ENCODE assay signal across 8 mouse cellular contexts in genomic region chr9:16502673-16503343, GRCm38 (mm10). TPM values are rescaled to one million over a fixed set of nuclear protein-coding genes. Genes with fewer than 3 reads are reported as not detected.
A peak's percentile ranks its signal among the peaks of the same experiment; 100 is the strongest.
DNase-seq lines count a peak whose midpoint lies in the region; ATAC-seq and TF ChIP-seq lines count a peak whose summit lies in the region.

No protein-coding gene starts in this region.

- peak overlapping the region; percentile 88 for H3K4me2 ChIP-seq in heart, embryonic 12.5 days
- peak overlapping the region; percentile 85 for H3K4me2 ChIP-seq in forebrain, embryonic 16.5 days (ENCODE audit: low read length)
- H3K4me2 ChIP-seq in limb, embryonic 12.5 days, result peak overlapping the region; percentile 85

- TF ChIP-seq POLR2A in heart, adult 2 months (IDR thresholded peaks at IDR 0.05; ENCODE audit: insufficient read depth, low read depth, low read length), result no peak

- intact Hi-C loops in heart, adult 2 months (cut with DNase I), result loop anchor here (10.0 kb wide), 1 partner anchor 578 kb away; no protein-coding TSS in a partner anchor

- no peak for TF ChIP-seq CTCF in heart, adult 2 months (IDR thresholded peaks at IDR 0.05)

- peaks cover 20% of the 10 kb centered on the region for H3K27me3 ChIP-seq in heart, embryonic 12.5 days (replicated peaks)
- H3K27me3 ChIP-seq in heart, adult 2 months (ENCODE audit: control insufficient read depth, insufficient read depth, low read length), result peaks cover 7% of the 10 kb centered on the region
- H3K27me3 ChIP-seq in forebrain, embryonic 16.5 days (replicated peaks; ENCODE audit: control insufficient read depth, insufficient read depth, low read length), result 0 out of 2 replicates have a peak, but pooled peaks cover 2% of the 10 kb centered on the region
- H3K27me3 ChIP-seq in limb, embryonic 12.5 days, result peaks cover 8% of the 10 kb centered on the region; the same call in 1 of the 2 replicates

- H3K36me3 ChIP-seq in heart, embryonic 12.5 days, result no peaks in the 10 kb centered on the region
- no peaks in the 10 kb centered on the region for H3K36me3 ChIP-seq in heart, adult 2 months (ENCODE audit: control insufficient read depth, insufficient read depth, low read length)
- H3K36me3 ChIP-seq in forebrain, embryonic 16.5 days (ENCODE audit: control insufficient read depth, insufficient read depth), result no peaks in the 10 kb centered on the region
- no peaks in the 10 kb centered on the region for H3K36me3 ChIP-seq in limb, embryonic 12.5 days

- TF ChIP-seq EP300 in heart, adult 2 months (IDR thresholded peaks at IDR 0.05; ENCODE audit: insufficient read depth, low read depth, low read length), result no peak

- DNase-seq in heart, adult 2 months, result no peak
- DNase-seq in ZHBTc4 (ENCODE audit: low read depth, low spot score), result peak; percentile 46
- peak; percentile 10 to 39 for DNase-seq in right cerebral cortex, postnatal 36 days (ENCODE audit: low spot score in 2 of 2)

- H3K27ac ChIP-seq in heart, embryonic 12.5 days (ENCODE audit: poor library complexity, severe bottlenecking), result peak overlapping the region; percentile 58; the same call in 1 of the 2 replicates
- H3K27ac ChIP-seq in heart, adult 2 months, result no peak overlapping the region
- peak overlapping the region; percentile 83 for H3K27ac ChIP-seq in forebrain, embryonic 16.5 days (ENCODE audit: low read length)
- H3K27ac ChIP-seq in limb, embryonic 12.5 days, result 0 out of 2 replicates have a peak overlapping the region, but pooled peaks have one; percentile 85

- WGBS in heart, embryonic 12.5 days, result 10% methylated on average over 13 of the region's 13 CpGs
- WGBS in heart, adult 2 months, result 19% methylated on average over 13 of the region's 13 CpGs
- WGBS in forebrain, embryonic 16.5 days, result 13% methylated on average over 13 of the region's 13 CpGs
- 8% methylated on average over 13 of the region's 13 CpGs for WGBS in limb, embryonic 12.5 days

- H3K9ac ChIP-seq in heart, embryonic 12.5 days, result peak overlapping the region; percentile 75
- H3K9ac ChIP-seq in heart, adult 2 months (ENCODE audit: low read depth, low read length), result no peak overlapping the region
- peak overlapping the region; percentile 70; the same call in 1 of the 2 replicates for H3K9ac ChIP-seq in forebrain, embryonic 16.5 days (replicated peaks; ENCODE audit: low read depth, low read length)
- peak overlapping the region; percentile 75; the same call in 1 of the 2 replicates for H3K9ac ChIP-seq in limb, embryonic 12.5 days (replicated peaks)

- H3K9me3 ChIP-seq in heart, embryonic 12.5 days (replicated peaks), result no peaks in the 10 kb centered on the region
- no peaks in the 10 kb centered on the region for H3K9me3 ChIP-seq in forebrain, embryonic 16.5 days (ENCODE audit: control insufficient read depth, low read length)
- no peaks in the 10 kb centered on the region for H3K9me3 ChIP-seq in limb, embryonic 12.5 days

- no peaks in the 10 kb centered on the region for H3K79me2 ChIP-seq in heart, adult 2 months (replicated peaks; ENCODE audit: control insufficient read depth, insufficient read depth, low read length)

- H3K4me1 ChIP-seq in heart, embryonic 12.5 days (replicated peaks), result peaks cover 15% of the 10 kb centered on the region
- no peaks in the 10 kb centered on the region; the same call in none of the 2 replicates for H3K4me1 ChIP-seq in heart, adult 2 months (ENCODE audit: control insufficient read depth, insufficient read depth, low read length)
- peaks cover 18% of the 10 kb centered on the region for H3K4me1 ChIP-seq in forebrain, embryonic 16.5 days (replicated peaks; ENCODE audit: control insufficient read depth, insufficient read depth, low read length)
- H3K4me1 ChIP-seq in limb, embryonic 12.5 days (replicated peaks), result peaks cover 20% of the 10 kb centered on the region

- peak overlapping the region; percentile 69 for H3K4me3 ChIP-seq in heart, embryonic 12.5 days
- no peak overlapping the region for H3K4me3 ChIP-seq in heart, adult 2 months
- H3K4me3 ChIP-seq in forebrain, embryonic 16.5 days (replicated peaks; ENCODE audit: low read length), result peak overlapping the region; percentile 56
- H3K4me3 ChIP-seq in limb, embryonic 12.5 days (replicated peaks), result peak overlapping the region; percentile 63

- no peak for ATAC-seq in heart, embryonic 12.5 days (ENCODE audit: insufficient number of reproducible peaks, low FRiP score)
- ATAC-seq in forebrain, embryonic 16.5 days, result no peak
- no peak for ATAC-seq in limb, embryonic 12.5 days (ENCODE audit: insufficient number of reproducible peaks, insufficient read depth, low FRiP score, low TSS enrichment, low read depth)
- no peak for ATAC-seq in activated CD4-positive, CD25-positive, alpha-beta regulatory T cell, adult 4 months
- ATAC-seq in megakaryocyte-erythroid progenitor cell, adult 5-6 weeks (replicated peaks; ENCODE audit: low FRiP score, low TSS enrichment, poor library complexity, severe bottlenecking), result no peak

RNA-seq across cellular contexts. Expression of gene Fat3, which starts 1.7 kb away (rescaled TPM):
- 1.5 and 1.8 TPM in 2 replicates for polyA plus RNA-seq in heart, embryonic 12.5 days (2016; fragmentation: Nextera tagmentation; extraction: Ambion mirVana)
- under 1 TPM; 0.37 to 0.43 TPM for total RNA-seq in heart, adult 2 months (2021)
- polyA plus RNA-seq in heart, adult 2 months (2012; rRNA removed), result 0.20 and 0.32 TPM in 2 replicates
- polyA plus RNA-seq in forebrain, embryonic 16.5 days (2015; fragmentation: Nextera tagmentation; extraction: Ambion mirVana), result 11.4 and 12.8 TPM in 2 replicates
- polyA plus RNA-seq in limb, embryonic 12.5 days (2016; fragmentation: Nextera tagmentation; extraction: Ambion mirVana), result 5.1 and 5.2 TPM in 2 replicates
- polyA plus RNA-seq in activated CD4-positive, CD25-positive, alpha-beta regulatory T cell, adult 4 months (2017; shearing (Covaris generic)), result under 1 TPM; 0.13 to 0.29 TPM
- 0.13 TPM in 1 of 2 replicates, not detected in the other for total RNA-seq in megakaryocyte-erythroid progenitor cell, adult 5-6 weeks (2014; fragmentation: Nextera tagmentation)
- total RNA-seq in megakaryocyte-erythroid progenitor cell, adult 5-6 weeks (2017), result not detected in 2 replicates

Comparison
In these comparisons a context has a peak if more than half of its experiments do, and no peak if none do; other contexts are left out.
1. DNase-seq: peak in ZHBTc4 (single experiment) and right cerebral cortex, postnatal 36 days (2 of 2); none in heart, adult 2 months (0 of 2).
2. Peak in every context shown above with its lines, with median percentiles within 50 percentile points of each other: H3K4me2 ChIP-seq.